Mouse (Mus musculus): ENCODE measurements around the gene Sppl3.
"Not testable (repeated sequence)": the region's sequence is repeated elsewhere in the genome, so short reads cannot be mapped to it uniquely, and the experiment has no call there.

- TF ChIP-seq CTCF (IDR thresholded peaks at IDR 0.05; ENCODE audit: borderline replicate concordance, control insufficient read depth, extremely low read depth, insufficient read depth, low read length, poor library complexity); POLR2A (IDR thresholded peaks at IDR 0.05; ENCODE audit: control insufficient read depth, extremely low read depth, insufficient read depth, low read length, poor library complexity): not testable (repeated sequence)
These were observed 62.4 kb downstream of the Sppl3 start for GRCm38 (mm10) chr5:115073306-115073705.
